Mouse (Mus musculus) MEL (cell line): ENCODE data around the gene Gstp1.

Source experiments
- CHD1 ChIP-seq: IDR thresholded peaks from 2 replicates; pipeline ENCODE4 v1.6.1; 2012; ENCODE audit warnings: low read depth, mild to moderate bottlenecking, inconsistent platforms, low read length, improper control_type of control experiment
- ETS1 ChIP-seq: IDR thresholded peaks from 2 replicates; pipeline ENCODE4 v1.6.1; 2012; ENCODE audit warnings: low read depth, mild to moderate bottlenecking, inconsistent platforms, low read length, improper control_type of control experiment, moderate library complexity
- GATA1 ChIP-seq: IDR thresholded peaks from 2 replicates; pipeline ENCODE4 v1.6.1; 2011; ENCODE audit warnings: low read depth, low read length, improper control_type of control experiment
- MAFK ChIP-seq: IDR thresholded peaks from 2 replicates; pipeline ENCODE4 v1.6.1; 2011; ENCODE audit warnings: low read depth, mild to moderate bottlenecking, low read length, improper control_type of control experiment, borderline replicate concordance
- MAZ ChIP-seq: IDR thresholded peaks from 2 replicates; pipeline ENCODE4 v1.6.1; 2012; ENCODE audit warnings: low read depth, mild to moderate bottlenecking, inconsistent platforms, low read length, improper control_type of control experiment
- POLR2A ChIP-seq, 2 experiments: IDR thresholded peaks; 2 replicates each; pipeline ENCODE4 v1.6.1; 2011 to 2012; ENCODE audit warnings: low read length in 2 of 2, mild to moderate bottlenecking in 2 of 2, control low read depth in 1 of 2, improper control_type of control experiment in 1 of 2, low read depth in 1 of 2, moderate library complexity in 1 of 2; ENCODE audit not compliant: control insufficient read depth in 1 of 2, insufficient read depth in 1 of 2, poor library complexity in 1 of 2

- TF ChIP-seq GATA1, result no peak
- TF ChIP-seq CHD1, result no peak
- no peak for TF ChIP-seq POLR2A (IDR thresholded peaks at IDR 0.05; ENCODE audit: control insufficient read depth in 1 of 2, insufficient read depth in 1 of 2, low read depth in 1 of 2, low read length in 2 of 2, poor library complexity in 1 of 2)
- TF ChIP-seq MAFK, result no peak
- no peak for TF ChIP-seq ETS1
- TF ChIP-seq MAZ, result no peak
Observed at GRCm38 (mm10) chr19:4083316-4083715, 45.5 kb upstream of the Gstp1 start.
